Mouse (Mus musculus): Measurements from ENCODE around the gene Agtr1a.

DNA sequence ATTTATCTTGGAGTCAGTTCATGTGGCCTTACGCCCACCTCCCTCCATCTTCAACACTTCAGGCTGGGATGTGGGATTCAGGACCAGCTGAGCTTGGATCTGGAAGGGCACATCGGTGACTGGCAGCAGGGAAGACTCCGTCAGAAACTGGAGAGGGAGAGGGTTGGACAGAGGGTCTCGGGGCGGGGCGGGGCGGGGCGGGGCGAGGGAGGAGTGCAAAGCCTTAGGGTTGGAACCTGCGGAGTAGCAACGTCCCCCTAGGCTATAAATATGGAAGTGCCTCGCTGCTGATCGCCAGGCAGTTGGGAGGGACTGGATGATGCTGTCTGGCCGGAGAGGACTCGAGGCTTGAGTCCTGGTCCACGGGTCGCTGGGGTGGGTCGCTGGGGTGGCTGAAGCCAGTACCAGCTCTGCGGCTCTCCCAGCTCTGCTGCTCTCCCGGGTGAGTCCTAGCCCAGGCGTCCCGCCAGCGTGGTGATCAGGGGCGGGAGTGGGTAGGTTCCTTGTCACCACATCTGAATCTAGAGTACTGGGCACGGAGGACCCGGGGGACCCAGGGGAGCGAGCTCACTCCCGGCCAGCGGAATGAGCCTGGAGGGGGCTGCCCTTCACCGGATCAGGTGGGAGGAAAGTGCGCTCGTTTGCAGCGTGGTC is at the start of gene Agtr1a:
- TF ChIP-seq GATA1 (IDR thresholded peaks at IDR 0.05; ENCODE audit: low read length), result no peak
- no peak for TF ChIP-seq TAL1 (IDR thresholded peaks at IDR 0.05; ENCODE audit: low read length)
